Mouse (Mus musculus): ENCODE data around the gene B4galt3.

DNA sequence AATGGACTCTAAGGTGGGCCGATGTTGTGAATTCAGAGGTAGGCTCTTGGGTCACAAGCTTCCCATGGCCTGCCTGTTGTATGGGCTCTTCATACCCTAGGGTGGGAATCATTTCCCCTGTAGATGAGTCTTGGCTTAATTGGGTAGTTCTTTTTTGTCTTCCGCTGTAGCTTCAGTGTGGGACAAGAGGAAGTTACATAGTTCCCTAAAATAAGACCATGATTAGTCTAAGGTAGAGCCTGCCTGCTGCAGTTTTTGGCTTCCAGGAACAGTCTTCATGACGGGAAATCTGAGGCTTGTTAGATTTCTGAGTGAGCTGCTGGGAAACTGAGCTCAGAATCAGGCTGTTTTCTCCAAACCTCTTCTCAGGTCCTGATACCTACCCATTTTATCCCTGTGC lies 2.0 kb downstream of the B4galt3 start:
- no peak for TF ChIP-seq EP300 (optimal IDR thresholded peaks at IDR 0.05)
- TF ChIP-seq CTCF (IDR thresholded peaks at IDR 0.05; ENCODE audit: low read depth): no peak

All from stomach, postnatal 0 days (tissue).